Comparison of ENCODE assay signal across 7 mouse cellular contexts in genomic region chr1:183442015-183442774, GRCm38 (mm10). TPM values are rescaled to one million over a fixed set of nuclear protein-coding genes. Genes with fewer than 3 reads are reported as not detected.
DNase-seq lines count a peak whose midpoint lies in the region; ATAC-seq lines count a peak whose summit lies in the region.

No protein-coding gene starts in this region.

- H3K4me3 ChIP-seq in midbrain, embryonic 15.5 days, result no peak overlapping the region

- intact Hi-C loops in left cerebral cortex, postnatal 25 days (cut with DNase I), result loop anchor here (1.0 kb wide), 2 partner anchors 215 to 793 kb away; no protein-coding TSS in a partner anchor

- ATAC-seq in common myeloid progenitor, adult 5-6 weeks (replicated peaks; ENCODE audit: low read depth, poor library complexity, severe bottlenecking), result peak; percentile 92
- ATAC-seq in inflammation-experienced regulatory T-cells, adult 6 months, result peak; percentile 50
- peak; percentile 81 for ATAC-seq in midbrain, embryonic 15.5 days (replicated peaks)

- no peaks in the 10 kb centered on the region for H3K9me3 ChIP-seq in midbrain, embryonic 15.5 days

- peak; percentile 75 to 76 for DNase-seq in adrenal gland, adult 18-20 months (ENCODE audit: low spot score in 2 of 2)
- peak; percentile 57 for DNase-seq in gastrocnemius, postnatal 25 days
- DNase-seq in left cerebral cortex, postnatal 25 days (ENCODE audit: low spot score in 2 of 2), result peak; percentile 82 to 88
- DNase-seq in spleen, adult 18-20 months, result peak; percentile 22 to 61

- 24% methylated on average over 19 of the region's 19 CpGs for WGBS in midbrain, embryonic 15.5 days

- H3K27me3 ChIP-seq in midbrain, embryonic 15.5 days (replicated peaks), result no peaks in the 10 kb centered on the region

- no peak overlapping the region for H3K9ac ChIP-seq in midbrain, embryonic 15.5 days

- no peak overlapping the region for H3K27ac ChIP-seq in midbrain, embryonic 15.5 days

- no peaks in the 10 kb centered on the region for H3K36me3 ChIP-seq in midbrain, embryonic 15.5 days (replicated peaks)

- peak overlapping the region; percentile 30 for H3K4me2 ChIP-seq in midbrain, embryonic 15.5 days

- peaks cover 4% of the 10 kb centered on the region for H3K4me1 ChIP-seq in midbrain, embryonic 15.5 days

RNA-seq across cellular contexts. Expression of gene Hhipl2, which starts 24.2 kb away (rescaled TPM):
- total RNA-seq in adrenal gland, adult 18-20 months (2021), result not detected
- not detected in 2 replicates for total RNA-seq in common myeloid progenitor, adult 5-6 weeks (2017)
- not detected for total RNA-seq in gastrocnemius, postnatal 25 days (2021)
- under 1 TPM in 1 of 3 experiments, not detected in 2; 0.15 TPM for polyA plus RNA-seq in inflammation-experienced regulatory T-cells, adult 6 months (2017; shearing (Covaris generic))
- total RNA-seq in left cerebral cortex, postnatal 25 days (2021), result 1 to 10 TPM in 1 of 2 experiments, under 1 TPM in 1; 0.30 to 1.3 TPM
- 0.17 and 0.82 TPM in 2 replicates for polyA plus RNA-seq in midbrain, embryonic 15.5 days (2015; fragmentation: Nextera tagmentation; extraction: Ambion mirVana)

RNA-seq across cellular contexts. Expression of gene Taf1a, which starts 53.4 kb away (rescaled TPM):
- total RNA-seq in adrenal gland, adult 18-20 months (2021), result 10 to 100 TPM; 22.3 to 29.7 TPM
- 19.2 and 22.2 TPM in 2 replicates for total RNA-seq in common myeloid progenitor, adult 5-6 weeks (2017)
- 1 to 10 TPM; 3.5 to 4.3 TPM for total RNA-seq in gastrocnemius, postnatal 25 days (2021)
- 10 to 100 TPM; 18.4 to 37.0 (median 31.4) TPM for polyA plus RNA-seq in inflammation-experienced regulatory T-cells, adult 6 months (2017; shearing (Covaris generic))
- total RNA-seq in left cerebral cortex, postnatal 25 days (2021), result 10 to 100 TPM; 16.2 to 17.5 TPM
- 16.6 and 17.4 TPM in 2 replicates for polyA plus RNA-seq in midbrain, embryonic 15.5 days (2015; fragmentation: Nextera tagmentation; extraction: Ambion mirVana)
